Mouse (Mus musculus) leukemia stem cell, adult 10-12 weeks (primary cell): ENCODE results near the gene Fcer1a. TPM values are rescaled to one million over a fixed set of nuclear protein-coding genes. Genes with fewer than 3 reads are reported as not detected.

Experiments used
- polyA plus RNA-seq: library from polyadenylated mRNA; stranded (reverse); fragments of >175 nt; gene quantifications from 2 replicates; pipeline ENCODE4 v1.2.3, GENCODE M21; 2012; ENCODE audit warnings: low replicate concordance

Gene Fcer1a
- polyA plus RNA-seq, result not detected in 2 replicates

DNA sequence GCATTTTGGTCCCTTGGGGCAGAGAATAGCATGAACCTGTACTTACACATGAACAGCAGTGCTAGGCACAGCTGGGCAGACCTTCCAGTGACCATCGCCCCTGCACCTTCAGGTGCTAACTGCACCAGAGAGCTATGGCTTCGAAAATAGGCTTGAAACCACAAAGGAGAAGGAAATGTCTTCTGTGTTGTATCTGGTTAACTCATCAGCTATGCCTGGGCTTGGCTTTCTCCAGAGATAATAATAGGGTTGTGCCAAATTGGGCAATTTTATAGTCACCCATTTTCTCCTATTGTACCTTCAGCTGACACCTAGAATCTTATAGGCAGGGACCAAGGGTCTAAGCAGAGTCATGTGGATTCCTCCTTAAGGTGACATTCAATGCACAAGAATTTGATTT is at the start of gene Fcer1a:
Fcer1a (minus strand) TSS at position 134 of the 400 bp plus-strand sequence.

DNA sequence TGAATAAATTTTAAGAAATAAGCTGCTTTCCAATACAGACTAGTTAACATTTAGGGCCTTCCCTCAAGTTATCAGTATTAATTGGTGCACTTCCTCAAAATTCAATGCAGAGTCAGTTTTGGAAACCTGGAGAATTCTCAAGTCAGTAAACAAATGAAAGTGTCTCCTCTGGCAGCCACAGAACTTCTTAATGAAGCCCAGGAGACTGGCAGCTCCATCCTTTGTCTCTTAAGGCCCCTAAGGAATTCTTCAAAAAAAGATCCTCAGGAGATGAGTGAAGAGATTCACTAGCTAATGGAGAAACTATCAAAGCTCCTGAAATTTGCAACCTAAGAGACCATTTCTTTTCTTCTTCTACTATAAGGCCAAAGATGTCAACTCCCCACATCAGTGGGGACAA is 38.7 kb upstream of the Fcer1a start, which contains the start of gene Olfr418:
Olfr418 (plus strand) TSS at position 301 of the 400 bp plus-strand sequence.

DNA sequence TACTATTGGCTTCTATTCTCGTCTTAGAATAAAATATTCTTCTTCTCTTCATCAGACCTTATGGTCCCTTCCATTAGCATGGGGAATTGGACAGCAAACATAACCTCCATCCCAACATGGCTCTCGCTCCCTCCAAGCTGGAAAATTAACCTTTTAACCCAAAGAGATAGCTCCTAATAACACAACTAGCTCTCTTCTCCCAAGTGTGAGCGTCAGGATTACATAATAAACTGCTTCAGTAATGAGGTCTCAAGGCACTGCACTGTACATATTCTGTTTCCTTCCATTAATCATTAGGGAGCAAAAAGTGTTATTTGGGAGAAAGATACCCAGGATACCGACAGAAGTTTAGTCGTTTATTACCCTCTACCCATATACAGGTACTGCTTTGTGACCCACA is 14.9 kb downstream of the Fcer1a start, which contains the start of gene Olfr1404:
Olfr1404 (plus strand) TSS at position 301 of the 400 bp plus-strand sequence.

DNA sequence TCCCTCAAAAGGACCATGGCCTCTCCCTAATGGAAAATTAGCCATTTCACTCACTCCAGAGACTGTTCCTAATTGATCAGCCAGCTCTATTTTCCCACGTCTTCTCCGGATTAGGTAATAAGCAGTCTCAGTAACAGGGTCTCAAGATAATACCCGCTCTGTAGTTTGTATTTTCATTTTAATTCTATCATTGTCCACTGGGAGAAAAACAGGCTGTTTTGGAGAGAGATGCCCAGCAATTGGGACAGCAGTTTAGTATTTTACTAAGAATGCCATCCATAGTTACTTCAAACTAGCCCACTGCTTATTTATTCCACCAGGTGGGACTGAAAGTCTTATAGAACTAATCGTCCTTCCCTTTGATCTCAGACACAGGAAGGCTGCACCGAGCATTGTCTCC is 29.5 kb downstream of the Fcer1a start, which contains the start of gene Olfr218:
Olfr218 (plus strand) TSS at position 301 of the 400 bp plus-strand sequence.

DNA sequence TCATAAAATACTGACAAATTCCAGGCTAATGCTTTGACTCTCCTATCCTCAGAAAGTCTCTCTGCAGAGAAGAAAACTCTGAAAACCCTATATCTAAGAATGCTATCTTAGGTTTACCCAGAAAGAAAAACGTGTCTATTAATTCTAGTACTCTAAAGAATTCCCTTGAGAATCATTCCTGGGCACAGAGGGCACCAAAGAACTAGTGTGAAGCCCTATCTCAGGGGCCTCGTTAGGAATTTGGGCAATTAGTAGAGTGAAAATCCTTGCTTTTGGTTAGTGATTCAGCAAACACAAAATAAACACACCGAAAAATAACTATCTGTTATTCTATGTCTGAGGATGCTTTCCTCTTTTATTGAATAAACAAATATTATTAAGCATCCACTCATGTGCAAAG is 36.5 kb downstream of the Fcer1a start, which contains the start of gene Olfr1406:
Olfr1406 (minus strand) TSS at position 101 of the 400 bp plus-strand sequence.

Other genes with a start within 250 kb of the Fcer1a start
- gene Olfr1408, start 89.8 kb downstream of the Fcer1a start, polyA plus RNA-seq, result not detected in 2 replicates
- not detected in 2 replicates for gene Olfr1406, start 36.6 kb downstream of the Fcer1a start, polyA plus RNA-seq
- gene Olfr218, start 29.4 kb downstream of the Fcer1a start, polyA plus RNA-seq, result not detected in 2 replicates
- not detected in 2 replicates for gene Olfr1404, start 14.8 kb downstream of the Fcer1a start, polyA plus RNA-seq
- gene Olfr418, start 38.8 kb upstream of the Fcer1a start, polyA plus RNA-seq, result 0.05 TPM in 1 of 2 replicates, not detected in the other
- gene Mptx2, start 50.6 kb upstream of the Fcer1a start, polyA plus RNA-seq, result not detected in 2 replicates
- gene Ackr1, start 106.5 kb upstream of the Fcer1a start, polyA plus RNA-seq, result 2.0 and 3.2 TPM in 2 replicates
- gene Aim2, start 123.7 kb upstream of the Fcer1a start, polyA plus RNA-seq, result 1.8 and 1.9 TPM in 2 replicates
- gene Cadm3, start 140.5 kb upstream of the Fcer1a start, polyA plus RNA-seq, result 0.29 and 0.64 TPM in 2 replicates